11 mouse cellular contexts compared by ENCODE assay signal in genomic region chr13:101738769-101739168, GRCm38 (mm10). TPM values are rescaled to one million over a fixed set of nuclear protein-coding genes. Genes with fewer than 3 reads are reported as not detected.
DNase-seq lines count a peak whose midpoint lies in the region; ATAC-seq and TF ChIP-seq lines count a peak whose summit lies in the region.
"Had no signal": no experiment of that assay in that cellular context is flagged by ENCODE, and none has a peak within 500 bp of the region (broad histone marks: within the 10 kb centered on the region; RNA-seq: fewer than 3 reads in every experiment).

No protein-coding gene starts in this region.

- no peak overlapping the region for H3K9ac ChIP-seq in liver, postnatal 0 days (replicated peaks)
- H3K9ac ChIP-seq in liver, embryonic 11.5 days (ENCODE audit: low read depth, low read length) = no peak overlapping the region
- H3K9ac ChIP-seq in kidney, postnatal 0 days (ENCODE audit: low read depth, low read length) = no peak overlapping the region
- no peak overlapping the region for H3K9ac ChIP-seq in forebrain, embryonic 13.5 days
- H3K9ac ChIP-seq: liver, embryonic 14.5 days had no signal

- no peaks in the 10 kb centered on the region for H3K9me3 ChIP-seq in liver, postnatal 0 days (ENCODE audit: low read length)
- H3K9me3 ChIP-seq in liver, embryonic 11.5 days (ENCODE audit: control insufficient read depth, low read length) = no peaks in the 10 kb centered on the region
- H3K9me3 ChIP-seq in kidney, postnatal 0 days (replicated peaks; ENCODE audit: low read length) = no peaks in the 10 kb centered on the region
- no peaks in the 10 kb centered on the region for H3K9me3 ChIP-seq in forebrain, embryonic 13.5 days (replicated peaks)

- no peak overlapping the region; the same call in 1 of the 2 replicates for H3K27ac ChIP-seq in liver, postnatal 0 days (ENCODE audit: low read depth)
- H3K27ac ChIP-seq in liver, embryonic 11.5 days (ENCODE audit: low read depth, low read length) = no peak overlapping the region
- H3K27ac ChIP-seq in gastrocnemius, adult 2 months = peak overlapping the region; percentile 68
- H3K27ac ChIP-seq in kidney, postnatal 0 days = 0 out of 2 replicates have a peak overlapping the region, but pooled peaks have one; percentile 19
- H3K27ac ChIP-seq in forebrain, embryonic 13.5 days = no peak overlapping the region
- H3K27ac ChIP-seq: liver, embryonic 14.5 days had no signal

- DNase-seq in heart, postnatal 14 days = peak; percentile 54 to 61
- DNase-seq in heart, adult 9 months (ENCODE audit: low spot score in 2 of 2) = no peak
- DNase-seq in liver, postnatal 0 days = peak; percentile 55
- no peak for DNase-seq in liver, embryonic 11.5 days (ENCODE audit: low spot score)
- DNase-seq in gastrocnemius, adult 2 months = peak; percentile 85
- no peak for DNase-seq in kidney, postnatal 0 days (ENCODE audit: low spot score)
- DNase-seq: layer of hippocampus, postnatal 36 days had no signal

- intact Hi-C loops in heart, postnatal 14 days (cut with DNase I) = loop anchor here (10.0 kb wide), 1 partner anchor 176 kb away; no protein-coding TSS in a partner anchor
- intact Hi-C loops in gastrocnemius, adult 2 months (cut with DNase I) = loop anchor here (5.0 to 10.0 kb wide), 3 partner anchors 256 to 776 kb away; no protein-coding TSS in a partner anchor

- no peak for TF ChIP-seq CTCF in liver, postnatal 0 days (IDR thresholded peaks at IDR 0.05; ENCODE audit: low read depth)
- TF ChIP-seq CTCF in gastrocnemius, adult 2 months (IDR thresholded peaks at IDR 0.05) = no peak
- no peak for TF ChIP-seq CTCF in kidney, postnatal 0 days (IDR thresholded peaks at IDR 0.05; ENCODE audit: low read depth)

- 69% methylated on average over 6 of the region's 6 CpGs for WGBS in liver, postnatal 0 days (ENCODE audit: insufficient replicate concordance)
- 90% methylated on average over 6 of the region's 6 CpGs for WGBS in liver, embryonic 11.5 days
- 72% methylated on average over 6 of the region's 6 CpGs for WGBS in kidney, postnatal 0 days
- 44% methylated on average over 6 of the region's 6 CpGs for WGBS in forebrain, embryonic 13.5 days

- no peak overlapping the region for H3K4me3 ChIP-seq in liver, postnatal 0 days (ENCODE audit: low read depth, low read length)
- no peak overlapping the region for H3K4me3 ChIP-seq in liver, embryonic 11.5 days (ENCODE audit: low read depth, low read length)
- H3K4me3 ChIP-seq in gastrocnemius, adult 2 months = peak overlapping the region; percentile 19; the same call in 1 of the 2 replicates
- no peak overlapping the region for H3K4me3 ChIP-seq in kidney, postnatal 0 days (replicated peaks; ENCODE audit: low read depth, low read length)
- H3K4me3 ChIP-seq in forebrain, embryonic 13.5 days = no peak overlapping the region

- no peaks in the 10 kb centered on the region for H3K36me3 ChIP-seq in liver, postnatal 0 days (replicated peaks; ENCODE audit: insufficient read depth, low read length)
- H3K36me3 ChIP-seq in liver, embryonic 11.5 days (ENCODE audit: control insufficient read depth, insufficient read depth, low read length) = no peaks in the 10 kb centered on the region
- H3K36me3 ChIP-seq in kidney, postnatal 0 days (ENCODE audit: insufficient read depth, low read length) = no peaks in the 10 kb centered on the region
- no peaks in the 10 kb centered on the region for H3K36me3 ChIP-seq in forebrain, embryonic 13.5 days (ENCODE audit: poor library complexity, severe bottlenecking)

- H3K27me3 ChIP-seq in liver, postnatal 0 days (ENCODE audit: insufficient read depth, low read length) = no peaks in the 10 kb centered on the region
- H3K27me3 ChIP-seq in liver, embryonic 11.5 days (replicated peaks; ENCODE audit: control insufficient read depth, insufficient read depth, low read length) = no peaks in the 10 kb centered on the region
- H3K27me3 ChIP-seq in kidney, postnatal 0 days (ENCODE audit: insufficient read depth, low read length) = no peaks in the 10 kb centered on the region
- no peaks in the 10 kb centered on the region for H3K27me3 ChIP-seq in forebrain, embryonic 13.5 days

- ATAC-seq in liver, postnatal 0 days = peak; percentile 43; the same call in 1 of the 2 replicates
- no peak for ATAC-seq in liver, embryonic 11.5 days (replicated peaks; ENCODE audit: low FRiP score)
- ATAC-seq in kidney, postnatal 0 days (replicated peaks; ENCODE audit: low FRiP score, low read depth) = no peak
- ATAC-seq in forebrain, embryonic 13.5 days = no peak
- no peak for ATAC-seq in megakaryocyte progenitor cell, adult 5-6 weeks (replicated peaks; ENCODE audit: poor library complexity)
- ATAC-seq: midbrain, embryonic 16.5 days had no signal

- TF ChIP-seq EP300 in liver, postnatal 0 days (IDR thresholded peaks at IDR 0.05; ENCODE audit: low read depth) = no peak

- no peak overlapping the region for H3K4me2 ChIP-seq in liver, postnatal 0 days (ENCODE audit: low read depth, low read length)
- no peak overlapping the region for H3K4me2 ChIP-seq in liver, embryonic 11.5 days
- no peak overlapping the region for H3K4me2 ChIP-seq in kidney, postnatal 0 days (ENCODE audit: low read length)
- no peak overlapping the region for H3K4me2 ChIP-seq in forebrain, embryonic 13.5 days

- peaks cover 38% of the 10 kb centered on the region for H3K4me1 ChIP-seq in liver, postnatal 0 days (ENCODE audit: insufficient read depth)
- peaks cover 17% of the 10 kb centered on the region; the same call in 1 of the 2 replicates for H3K4me1 ChIP-seq in liver, embryonic 11.5 days (replicated peaks; ENCODE audit: control insufficient read depth, insufficient read depth, low read length)
- H3K4me1 ChIP-seq in kidney, postnatal 0 days (replicated peaks; ENCODE audit: insufficient read depth, low read length) = peaks cover 24% of the 10 kb centered on the region
- peaks cover 9% of the 10 kb centered on the region; the same call in 1 of the 2 replicates for H3K4me1 ChIP-seq in forebrain, embryonic 13.5 days

RNA-seq across cellular contexts. Expression of gene Pik3r1, which starts 29.2 kb away (rescaled TPM):
- total RNA-seq in heart, postnatal 14 days (2021) = 100 to 1,000 TPM in 1 of 2 experiments, 10 to 100 TPM in 1; 99.1 to 106 TPM
- 18.0 and 18.5 TPM in 2 replicates for polyA plus RNA-seq in liver, postnatal 0 days (2015; fragmentation: Nextera tagmentation; extraction: Ambion mirVana)
- 18.7 and 21.5 TPM in 2 replicates for polyA plus RNA-seq in liver, embryonic 11.5 days (2014; fragmentation: Nextera tagmentation; extraction: Ambion mirVana)
- total RNA-seq in gastrocnemius, adult 2 months (2021) = 10 to 100 TPM; 41.3 to 52.1 TPM
- 30.3 and 35.8 TPM in 2 replicates for polyA plus RNA-seq in kidney, postnatal 0 days (2015; fragmentation: Nextera tagmentation; extraction: Ambion mirVana)
- polyA plus RNA-seq in forebrain, embryonic 13.5 days (2015; fragmentation: Nextera tagmentation; extraction: Ambion mirVana) = 20.9 and 23.9 TPM in 2 replicates
- total RNA-seq in megakaryocyte progenitor cell, adult 5-6 weeks (2015) = 88.5 and 90.8 TPM in 2 replicates
- total RNA-seq in megakaryocyte progenitor cell, adult 5-6 weeks (2017) = 84.9 and 106 TPM in 2 replicates

Comparison
In these comparisons a context has a peak if more than half of its experiments do, and no peak if none do; other contexts are left out.
1. DNase-seq: peak in heart, postnatal 14 days (2 of 2), liver, postnatal 0 days (single experiment) and gastrocnemius, adult 2 months (single experiment); none in heart, adult 9 months (0 of 2), liver, embryonic 11.5 days (single experiment) and kidney, postnatal 0 days (single experiment).
2. H3K27ac ChIP-seq: peak in gastrocnemius, adult 2 months (single experiment) and kidney, postnatal 0 days (single experiment); none in liver, postnatal 0 days (single experiment), liver, embryonic 11.5 days (single experiment) and forebrain, embryonic 13.5 days (single experiment).